Mouse (Mus musculus): ENCODE measurements around the gene Scgb2b7.
"Not testable (repeated sequence)": the region's sequence is repeated elsewhere in the genome, so short reads cannot be mapped to it uniquely, and the experiment has no call there.

The Scgb2b7 gene

DNA sequence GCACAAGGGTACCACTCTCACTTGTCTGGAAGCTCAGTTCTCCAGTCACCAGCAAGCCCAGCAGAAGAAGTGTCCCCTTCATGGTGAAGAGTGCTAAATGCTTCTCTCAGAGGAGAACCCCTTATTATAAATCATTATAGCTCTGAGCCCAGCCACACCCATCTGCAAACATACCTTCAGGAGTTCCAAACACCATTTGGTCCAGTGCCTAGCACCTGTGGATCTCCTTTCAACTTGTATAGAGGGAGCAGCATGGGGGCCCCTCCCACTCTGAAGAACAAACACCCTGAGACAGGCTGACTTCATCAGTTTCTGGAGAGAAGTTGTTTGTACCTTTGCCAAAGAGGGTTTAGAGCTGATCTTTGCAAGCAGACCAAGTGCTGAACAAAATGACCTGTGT lies at the start of gene Scgb2b7:
Scgb2b7 (minus strand) TSS at position 101 of the 400 bp plus-strand sequence.
- not testable (repeated sequence) for DNase-seq (ENCODE audit: low spot score)

DNA sequence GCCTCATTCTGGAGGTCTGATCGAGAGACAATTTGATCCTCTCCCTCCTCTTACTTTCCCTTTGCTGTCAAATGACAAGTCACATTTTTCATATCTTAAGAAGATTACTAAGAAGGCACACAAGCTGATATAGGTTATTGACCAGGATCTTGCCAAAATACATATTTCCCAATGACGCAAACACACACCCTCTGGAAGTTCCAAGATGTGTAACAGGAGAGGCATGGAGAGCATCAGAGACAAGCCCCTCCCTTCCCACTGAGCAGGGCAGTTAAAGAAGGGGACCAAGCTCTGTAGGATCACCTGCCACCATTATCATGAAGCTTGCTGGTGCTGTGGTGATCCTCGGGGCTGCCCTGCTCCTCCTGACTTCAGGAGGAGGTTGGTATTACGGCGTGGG lies 6.8 kb upstream of the Scgb2b7 start, which contains the start of gene Scgb1b7:
Scgb1b7 (plus strand) TSS at position 301 of the 400 bp plus-strand sequence.
- not testable (repeated sequence) for DNase-seq (ENCODE audit: low spot score)
